Mouse (Mus musculus): ENCODE results near the gene Tcn2.
"Not testable (repeated sequence)": the region's sequence is repeated elsewhere in the genome, so short reads cannot be mapped to it uniquely, and the experiment has no call there.

The Tcn2 gene

GRCm38 (mm10) chr11:3925916-3926315 lies 6.0 kb downstream of the Tcn2 start:
- no peak for DNase-seq

DNA sequence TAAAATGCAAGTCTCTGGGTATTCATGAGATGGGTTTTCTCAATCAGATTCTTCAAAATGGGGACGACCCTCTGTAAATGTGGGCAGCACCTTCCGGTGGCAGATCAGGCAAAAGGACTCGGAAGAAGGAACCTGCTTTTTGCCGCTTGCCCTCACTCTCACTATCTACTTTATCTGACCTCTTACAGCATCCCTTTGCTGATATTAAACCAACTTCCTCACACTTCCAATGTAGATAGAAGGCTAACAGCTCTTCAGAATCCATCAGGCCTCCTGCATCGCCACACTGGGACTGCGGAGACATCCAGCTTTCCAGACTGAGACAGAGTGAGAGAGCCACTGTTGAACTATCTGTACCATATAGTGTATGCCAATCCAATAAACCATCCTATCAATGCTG lies 9.2 kb downstream of the Tcn2 start:
- DNase-seq: no peak

DNA sequence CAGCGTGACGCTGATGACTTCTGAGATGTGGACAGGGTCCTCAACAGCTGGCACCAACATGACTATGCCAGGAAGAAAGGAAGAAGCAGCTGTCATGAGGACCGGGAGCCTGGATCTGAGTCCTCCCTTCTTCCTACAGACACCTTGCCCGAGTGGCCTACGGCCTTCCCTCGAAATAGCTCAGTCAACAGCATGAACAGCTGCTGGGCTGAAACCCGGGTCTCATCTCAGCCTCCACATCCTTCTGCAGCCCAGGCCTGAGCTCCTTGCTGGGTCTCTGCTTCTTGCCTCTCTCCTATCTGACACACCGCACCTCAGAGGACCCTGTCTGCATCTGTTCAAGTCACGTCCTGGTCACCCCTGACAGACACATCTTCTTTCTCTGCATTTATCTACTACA lies 9.8 kb downstream of the Tcn2 start:
- DNase-seq: no peak

GRCm38 (mm10) chr11:3921281-3921850 lies 10.6 kb downstream of the Tcn2 start:
- peak; percentile 65 for DNase-seq

GRCm38 (mm10) chr11:3920476-3920875 lies 11.5 kb downstream of the Tcn2 start:
- no peak for DNase-seq

DNA sequence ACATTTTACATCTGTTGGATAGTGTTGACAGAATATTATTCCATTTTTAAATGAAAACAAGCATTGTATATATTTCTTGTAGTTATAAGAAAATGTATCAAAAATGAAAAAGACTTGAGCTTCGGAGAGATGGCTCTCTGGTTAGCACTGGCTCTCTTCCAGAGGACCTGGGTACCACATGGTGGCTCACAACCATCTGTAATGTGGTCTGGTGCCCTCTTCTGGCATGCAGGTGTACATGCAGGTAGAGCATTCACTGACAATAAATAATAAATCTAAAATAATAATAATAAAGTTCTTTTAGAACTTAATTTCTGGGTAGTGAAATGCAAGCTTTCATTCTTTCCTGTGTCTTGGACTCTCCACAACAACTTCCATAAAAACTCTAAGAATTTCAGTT lies 13.2 kb downstream of the Tcn2 start:
- peak; percentile 36 for DNase-seq

GRCm38 (mm10) chr11:3914109-3914840 lies 17.7 kb downstream of the Tcn2 start, which contains the start of gene Slc35e4:
Gene Slc35e4, minus strand, starts transcription at chr11:3914664.
- DNase-seq: peak; percentile 90

- peak; percentile 87 for DNase-seq
Observed at GRCm38 (mm10) chr11:3913316-3914108, 18.4 kb downstream of the Tcn2 start.

DNA sequence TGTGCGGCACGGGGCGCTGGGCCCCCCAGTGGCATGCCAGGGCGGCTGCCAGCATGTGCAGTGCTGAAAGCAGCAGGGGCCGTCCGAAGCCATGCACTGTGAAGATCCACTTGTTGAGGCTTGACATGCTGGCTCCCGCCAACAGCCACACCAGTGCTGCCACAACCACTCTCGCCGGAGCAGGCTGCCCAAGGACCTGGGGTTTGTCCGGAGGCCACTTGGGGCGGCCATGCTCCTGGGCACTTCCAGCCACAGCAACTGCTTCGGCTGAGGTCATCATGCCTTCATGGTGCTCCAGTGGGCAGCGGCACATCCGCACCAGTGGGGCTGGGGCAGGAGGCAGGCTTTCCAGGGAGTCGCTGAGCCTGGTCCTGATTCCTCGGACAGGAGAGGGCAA lies 19.1 kb downstream of the Tcn2 start:
- DNase-seq: peak; percentile 63

GRCm38 (mm10) chr11:3912100-3912874 lies 19.7 kb downstream of the Tcn2 start:
- DNase-seq: no peak

GRCm38 (mm10) chr11:3911440-3911839 lies 20.5 kb downstream of the Tcn2 start:
- DNase-seq: not testable (repeated sequence)

- no peak for DNase-seq
Observed at GRCm38 (mm10) chr11:3910513-3911310, 21.2 kb downstream of the Tcn2 start.

DNA sequence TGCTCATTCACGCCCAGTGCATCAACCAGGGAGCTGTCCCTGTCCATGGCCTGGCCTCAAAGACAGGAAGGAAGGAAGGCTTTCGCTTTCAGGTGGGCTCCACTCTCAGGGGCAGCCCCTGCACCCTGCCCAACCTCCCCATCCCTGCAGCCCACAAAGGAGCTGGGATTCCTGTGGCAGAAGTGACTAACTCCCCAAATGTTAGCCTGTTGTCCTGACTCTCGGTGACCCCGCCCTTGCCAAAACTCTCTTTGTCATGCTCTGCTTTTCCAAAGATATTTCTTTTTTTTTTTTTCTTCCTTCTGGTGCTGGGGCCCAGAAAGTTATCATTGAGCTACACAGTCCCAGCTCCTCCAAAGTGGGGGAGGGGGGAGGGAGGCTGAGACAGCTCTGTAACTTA lies 22.7 kb downstream of the Tcn2 start:
- no peak for DNase-seq

DNA sequence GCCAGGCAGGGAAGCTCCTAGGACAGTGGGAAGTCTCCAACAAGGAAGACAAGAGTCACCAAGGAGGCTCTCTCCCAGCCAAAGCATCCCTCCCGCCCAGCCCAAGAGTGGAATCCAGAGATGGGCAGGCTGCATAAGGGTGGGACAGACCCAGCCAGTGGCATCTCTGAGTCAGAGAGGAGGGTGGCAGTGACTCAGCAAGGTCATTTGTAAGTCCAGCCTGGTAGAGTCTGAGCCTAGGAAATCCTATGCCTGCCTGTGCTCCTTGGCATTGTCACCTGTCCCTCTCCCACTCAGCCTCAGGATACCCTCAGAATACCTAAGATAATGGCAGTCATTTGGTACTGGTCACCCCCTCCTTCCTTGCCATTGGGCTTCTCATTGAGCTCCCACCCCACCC lies 26.5 kb downstream of the Tcn2 start:
- no peak for DNase-seq

DNA sequence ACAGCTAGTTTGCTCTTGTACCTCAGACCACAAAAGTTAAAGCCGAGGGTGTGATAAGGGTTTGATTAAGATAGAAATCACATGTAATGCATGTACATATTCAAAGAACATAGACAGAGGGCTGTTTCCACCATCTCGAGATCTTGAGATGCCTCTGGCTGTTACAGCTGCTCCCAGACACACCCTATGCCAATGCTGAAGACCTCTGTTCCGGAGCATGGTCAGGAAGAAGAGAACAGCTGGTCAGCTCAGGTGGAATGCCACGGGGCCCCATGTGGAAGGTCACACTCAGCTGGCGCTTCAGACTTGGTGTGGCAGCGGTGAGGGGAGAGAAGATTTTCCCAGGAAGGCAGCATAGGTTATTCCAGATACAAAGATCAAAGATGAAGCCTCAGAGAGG lies 27.3 kb downstream of the Tcn2 start:
- DNase-seq: no peak

DNA sequence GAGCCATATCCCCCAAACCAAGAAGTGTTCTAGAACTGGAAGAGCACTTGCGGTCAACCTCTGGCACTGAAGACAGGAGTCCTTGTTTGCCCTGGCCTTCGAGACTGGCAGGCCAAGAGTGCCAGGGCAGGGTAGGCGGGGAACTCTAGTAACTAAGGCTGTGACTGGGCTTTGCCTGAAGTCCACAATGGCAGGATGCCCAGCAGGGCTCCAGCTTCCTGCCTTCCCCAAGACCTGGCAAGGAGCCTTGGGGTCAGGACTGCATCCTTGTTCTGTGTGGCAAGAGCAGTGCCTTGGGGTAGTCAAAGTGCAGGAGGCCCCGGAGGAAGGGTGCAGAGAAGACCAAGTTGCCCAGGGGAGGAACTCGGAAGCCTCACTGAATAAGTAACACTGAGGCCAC lies 28.9 kb downstream of the Tcn2 start:
- no peak for DNase-seq

GRCm38 (mm10) chr11:3902516-3902915 lies 29.4 kb downstream of the Tcn2 start:
- no peak for DNase-seq

DNA sequence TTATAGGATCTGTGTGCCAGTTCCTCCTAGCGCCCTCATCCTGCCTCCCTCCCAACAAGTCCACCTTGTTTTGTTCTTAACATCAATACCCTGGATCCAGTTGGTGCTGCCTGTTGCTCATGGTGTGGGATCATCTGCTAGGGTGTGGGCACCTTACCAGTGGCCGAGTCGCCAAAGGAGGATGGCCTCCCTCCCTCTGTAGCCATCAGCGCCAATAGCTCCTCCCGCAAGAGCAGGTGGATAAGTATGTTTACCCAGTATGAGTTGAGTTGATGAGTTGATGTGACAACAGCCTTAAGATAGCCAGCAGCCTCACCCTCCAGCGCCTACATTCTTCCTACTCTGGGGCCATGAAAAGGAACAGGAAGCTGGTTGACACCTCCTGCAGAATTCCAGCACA lies 31.7 kb downstream of the Tcn2 start:
- no peak for DNase-seq

- DNase-seq: no peak
Observed at GRCm38 (mm10) chr11:3895933-3896332, 36.0 kb downstream of the Tcn2 start.

- DNase-seq: no peak
Observed at GRCm38 (mm10) chr11:3895458-3895857, 36.5 kb downstream of the Tcn2 start.

DNA sequence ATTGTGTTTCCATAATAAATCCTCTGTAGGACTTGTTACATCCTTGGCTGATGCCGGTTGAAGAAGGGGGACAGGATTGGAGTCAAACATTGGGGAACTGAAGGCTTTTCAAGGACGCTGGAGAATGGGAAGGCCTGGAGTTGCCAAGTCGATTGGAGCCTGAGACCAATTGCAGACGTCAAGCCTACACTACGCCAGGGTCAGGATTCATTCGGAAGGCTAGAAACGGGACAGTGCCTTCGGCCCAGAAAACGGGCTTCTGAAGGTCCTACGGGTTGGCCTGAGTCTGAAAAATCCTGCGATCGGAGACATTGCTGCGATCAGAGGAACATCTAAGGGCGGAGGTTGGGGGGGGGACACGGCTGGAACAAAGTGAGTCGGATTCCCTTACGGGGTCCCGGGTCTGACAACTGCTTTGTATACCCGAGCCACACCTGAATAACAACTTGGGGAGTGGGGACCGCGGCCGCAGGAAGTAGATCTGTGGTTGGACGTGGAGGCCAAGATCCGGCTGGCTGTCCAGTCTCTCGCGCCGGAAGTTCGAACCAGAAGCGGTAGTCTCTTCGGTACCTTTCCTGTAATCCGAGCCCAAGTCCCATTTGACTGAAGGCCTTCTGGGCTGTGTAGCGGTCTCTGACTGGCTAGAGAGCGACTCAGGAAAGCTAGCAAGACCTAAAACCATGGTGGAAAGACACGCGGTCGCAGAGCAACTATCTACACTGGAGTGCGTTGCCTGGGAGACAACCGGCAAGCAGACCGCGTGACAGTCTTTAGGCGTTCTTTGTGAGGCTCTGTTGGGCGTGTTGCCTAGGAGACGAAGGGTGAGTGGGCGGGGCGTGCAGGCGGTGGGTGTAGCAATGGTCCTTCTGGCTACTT lies 37.3 kb downstream of the Tcn2 start, which contains the start of the genes 4921536K21Rik and Dusp18:
TSS of gene 4921536K21Rik (minus strand) at position 693 of the 876 bp plus-strand sequence.
TSS of gene Dusp18 (plus strand) at position 835 of the 876 bp plus-strand sequence.
- DNase-seq: peak; percentile 89
